Mouse (Mus musculus) brain, embryonic 14.5 days (tissue): ENCODE data around the gene Auts2. TPM values are rescaled to one million over a fixed set of nuclear protein-coding genes. Genes with fewer than 3 reads are reported as not detected.

Experiments used
- DNase-seq: peaks from one replicate; pipeline ENCODE4 v3.0.0-alpha.2; 2011; ENCODE audit warnings: low read depth
- CTCF ChIP-seq: fragments of 200-500 bp; IDR thresholded peaks from 2 replicates; pipeline ENCODE4 v1.5.1; 2012; ENCODE audit warnings: inconsistent platforms, mild to moderate bottlenecking, moderate library complexity, borderline replicate concordance; ENCODE audit not compliant: insufficient read depth, insufficient read length; ENCODE audit errors: extremely low read depth
- POLR2A ChIP-seq: fragments of 200-500 bp; IDR thresholded peaks from 2 replicates; pipeline ENCODE4 v1.6.1; 2012; ENCODE audit warnings: mild to moderate bottlenecking, inconsistent platforms, borderline replicate concordance; ENCODE audit not compliant: poor library complexity, insufficient read depth, insufficient read length, severe bottlenecking; ENCODE audit errors: extremely low read depth
- polyA plus RNA-seq: library from polyadenylated mRNA; depleted of rRNA; stranded (reverse); fragments of >200 nt; gene quantifications from 2 replicates; pipeline ENCODE4 v1.2.3, GENCODE M21; 2012

The Auts2 gene
- polyA plus RNA-seq, 1 experiment, result 122 TPM

- no peak for DNase-seq
- TF ChIP-seq CTCF, result no peak
- no peak for TF ChIP-seq POLR2A
Measured at GRCm38 (mm10) chr5:131857976-131858375, 685.2 kb downstream of the Auts2 start.

DNA sequence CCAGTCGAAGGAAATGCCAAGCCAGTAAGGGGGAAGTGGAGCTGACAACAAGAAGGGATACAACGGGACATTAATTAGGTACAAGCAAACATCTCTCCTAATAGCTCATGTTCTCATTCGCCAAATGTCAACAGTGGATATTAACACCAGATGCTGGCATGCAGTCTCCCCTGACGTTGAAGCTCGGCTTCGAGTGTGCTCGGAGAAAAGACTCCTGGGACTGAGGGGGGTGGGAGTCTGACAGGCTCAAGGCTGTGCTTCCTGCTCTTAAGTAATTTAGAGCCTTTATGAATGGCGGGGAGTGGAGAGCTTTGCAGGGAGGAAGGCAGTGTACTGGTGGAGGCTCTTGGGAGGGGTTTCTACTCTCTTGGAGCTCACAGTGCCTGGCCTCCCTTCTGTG lies 687.8 kb downstream of the Auts2 start:
- DNase-seq, result peak; percentile 91
- TF ChIP-seq POLR2A (no peak), CTCF (no peak)

DNA sequence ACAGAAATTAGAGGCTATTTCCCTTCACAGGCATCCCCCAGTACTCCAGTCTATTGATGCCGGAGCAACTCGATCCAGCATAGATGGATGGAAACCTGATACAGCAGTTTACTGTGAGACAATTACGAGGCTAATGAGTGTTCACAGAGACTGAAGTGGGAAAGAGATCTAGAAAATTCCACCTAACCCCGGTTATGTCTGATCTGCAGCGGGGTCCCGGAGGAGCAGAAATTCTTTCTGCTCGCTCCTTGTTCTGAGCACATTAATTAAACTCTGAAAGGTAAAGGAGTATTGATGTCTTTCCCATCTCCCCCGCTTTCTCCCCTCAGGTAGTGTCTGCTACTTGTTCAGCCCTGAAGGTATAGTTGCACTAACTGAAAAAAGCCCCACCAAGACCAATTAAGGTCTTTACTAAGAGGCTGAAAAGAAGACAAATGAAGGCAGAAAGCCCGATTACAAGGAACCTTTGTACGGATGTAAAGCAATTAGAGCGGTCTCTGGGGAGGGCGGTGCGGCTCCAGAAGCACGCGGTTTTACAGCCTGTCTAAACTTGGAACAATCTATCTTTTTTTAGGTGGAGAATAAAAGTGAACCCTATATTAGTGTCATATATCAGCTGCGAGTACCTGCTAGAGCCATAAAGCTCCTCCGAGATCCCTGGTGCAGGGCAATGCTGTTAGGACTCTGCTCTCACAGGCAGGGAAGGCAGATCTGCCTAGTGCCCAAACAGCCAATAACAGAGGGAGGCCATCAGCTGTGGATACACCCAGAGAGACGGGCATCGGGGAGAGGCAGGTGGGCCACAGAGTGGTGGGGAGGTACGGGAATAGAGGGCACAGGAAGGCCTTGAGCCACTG lies 691.3 kb downstream of the Auts2 start:
- peak; percentile 93 for DNase-seq
- TF ChIP-seq POLR2A, result no peak
- no peak for TF ChIP-seq CTCF

GRCm38 (mm10) chr5:131850632-131851335 lies 692.4 kb downstream of the Auts2 start:
- DNase-seq, result peak; percentile 84
- TF ChIP-seq POLR2A (no peak), CTCF (no peak)

DNA sequence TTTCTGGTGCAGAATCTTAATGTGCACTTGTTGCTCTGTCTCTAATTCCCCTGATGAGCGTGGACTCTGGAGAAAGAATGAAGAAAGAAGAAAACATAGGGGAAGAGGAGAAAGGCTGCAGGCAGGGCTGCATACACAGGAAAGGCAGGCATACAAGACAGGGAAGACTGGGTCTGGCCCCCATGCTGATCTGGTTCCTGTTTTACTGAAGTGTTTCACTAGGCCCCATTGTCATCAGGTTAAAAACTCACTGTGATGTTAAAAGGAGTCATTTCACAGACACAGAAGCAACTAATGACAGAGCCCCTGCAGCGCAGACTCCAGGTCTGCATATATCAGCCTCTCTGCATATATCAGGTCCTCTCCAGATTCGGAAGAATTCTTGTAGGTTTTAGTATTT lies 693.5 kb downstream of the Auts2 start:
- no peak for TF ChIP-seq POLR2A
- TF ChIP-seq CTCF, result no peak
- DNase-seq, result no peak

GRCm38 (mm10) chr5:131844519-131844800 lies 698.7 kb downstream of the Auts2 start:
- no peak for TF ChIP-seq CTCF
- TF ChIP-seq POLR2A, result no peak
- peak; percentile 78 for DNase-seq

- peak; percentile 57 for DNase-seq
- TF ChIP-seq POLR2A (no peak), CTCF (no peak)
Measured at GRCm38 (mm10) chr5:131843766-131844518, 699.2 kb downstream of the Auts2 start.

DNA sequence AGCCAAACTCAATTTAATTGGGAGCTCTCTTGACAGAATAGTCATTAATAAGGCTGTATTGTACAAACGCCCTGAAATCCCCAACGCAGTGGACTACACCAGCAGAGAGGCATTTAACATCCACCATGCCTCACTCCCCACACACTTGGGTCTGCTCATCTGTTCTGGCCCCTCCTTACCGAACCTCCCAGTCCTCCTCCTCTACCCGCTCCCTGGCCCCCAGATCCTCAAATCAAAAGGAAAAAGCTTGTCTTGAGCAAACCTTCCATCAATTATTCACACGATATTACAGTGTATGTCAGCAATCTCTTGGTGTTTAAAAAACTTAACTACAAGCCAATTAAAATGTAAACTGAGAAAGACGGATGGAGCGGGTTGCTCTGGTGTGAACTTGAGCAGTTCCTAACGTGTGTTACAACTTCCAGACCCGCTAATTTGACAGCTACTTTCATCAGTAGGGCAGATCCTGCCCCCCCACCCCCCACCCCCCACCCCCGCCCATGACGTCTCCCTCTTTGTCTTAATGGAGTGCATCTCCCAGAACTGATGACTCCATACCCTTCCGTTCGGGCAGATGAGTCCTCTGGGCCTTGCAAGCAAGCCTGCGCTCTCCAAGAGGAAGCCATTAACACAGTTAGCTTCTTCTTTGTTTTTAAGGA lies 703.4 kb downstream of the Auts2 start:
- peak; percentile 60 for DNase-seq
- no peak for TF ChIP-seq POLR2A

DNA sequence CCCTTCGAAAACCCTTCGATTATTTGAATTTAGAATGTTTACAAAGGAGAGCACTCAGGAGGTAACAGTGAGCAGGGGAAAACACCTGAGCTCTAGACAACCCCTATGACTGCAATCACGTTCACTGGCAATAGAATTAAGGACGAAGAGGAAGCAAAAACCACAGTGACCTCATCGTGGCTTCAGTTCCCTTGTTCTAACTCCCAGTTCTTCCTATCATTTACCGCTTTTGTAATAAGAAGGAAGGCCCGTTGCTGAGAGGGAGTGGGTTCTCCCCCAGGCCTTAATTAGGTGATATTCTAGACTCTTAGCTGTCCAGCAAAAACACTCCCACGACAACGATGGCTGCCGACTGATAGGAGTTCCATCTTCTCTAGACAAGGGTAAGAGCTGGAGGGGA lies 704.1 kb downstream of the Auts2 start:
- TF ChIP-seq POLR2A (no peak), CTCF (no peak)
- no peak for DNase-seq

- TF ChIP-seq POLR2A (no peak), CTCF (no peak)
- DNase-seq, result peak; percentile 48
Measured at GRCm38 (mm10) chr5:131838064-131838463, 705.1 kb downstream of the Auts2 start.
